Mouse (Mus musculus) CH12.LX (cell line): ENCODE data around the gene Defb25. TPM values are rescaled to one million over a fixed set of nuclear protein-coding genes. Genes with fewer than 3 reads are reported as not detected.

Experiments
- DNase-seq: peaks from one replicate; pipeline ENCODE4 v3.0.0-alpha.2; 2013; ENCODE audit errors: extremely low read depth
- H3K27ac ChIP-seq: 2 replicates; pipeline ENCODE4 v1.5.1; 2012; ENCODE audit warnings: low read depth, mild to moderate bottlenecking, control low read depth, moderate library complexity; ENCODE audit not compliant: insufficient read depth
- H3K27me3 ChIP-seq: replicated peaks from 2 replicates; pipeline ENCODE3; 2012; ENCODE audit warnings: inconsistent platforms
- H3K36me3 ChIP-seq, 2 experiments: replicated peaks in 1 of 2; 2 replicates each; pipeline versions ENCODE3 to v1.6.1; 2012; ENCODE audit warnings: inconsistent platforms in 1 of 2, low read length in 1 of 2, mild to moderate bottlenecking in 1 of 2, mixed read lengths in 1 of 2, moderate library complexity in 1 of 2; ENCODE audit not compliant: control insufficient read depth in 1 of 2, insufficient read depth in 1 of 2
- H3K4me1 ChIP-seq, 2 experiments: 2 replicates each; pipeline ENCODE4 v1.6.1; 2012; ENCODE audit warnings: inconsistent platforms in 1 of 2, moderate library complexity in 1 of 2; ENCODE audit not compliant: insufficient read depth in 2 of 2, control insufficient read depth in 1 of 2
- H3K4me2 ChIP-seq: 2 replicates; pipeline ENCODE4 v1.6.1; 2012; ENCODE audit warnings: low read depth, mild to moderate bottlenecking, control low read depth; ENCODE audit not compliant: poor library complexity, insufficient read depth, severe bottlenecking
- H3K4me3 ChIP-seq, 3 experiments: fragments of 150-350 bp in 1 of 3; sonication (generic) in 1 of 3; replicated peaks in 1 of 3; 2 replicates each; pipeline versions ENCODE3 to v1.5.1; 2011 to 2012; ENCODE audit warnings: low read depth in 2 of 3, low read length in 2 of 3, mild to moderate bottlenecking in 2 of 3, moderate library complexity in 2 of 3, control low read depth in 1 of 3, improper control_type of control experiment in 1 of 3, inconsistent platforms in 1 of 3, mixed read lengths in 1 of 3; ENCODE audit not compliant: poor library complexity in 1 of 3
- H3K79me2 ChIP-seq: replicated peaks from 2 replicates; pipeline ENCODE4 v1.6.1; 2012; ENCODE audit warnings: mild to moderate bottlenecking, moderate library complexity; ENCODE audit not compliant: control insufficient read depth, poor library complexity, insufficient read depth, severe bottlenecking; ENCODE audit errors: extremely low read depth
- H3K9ac ChIP-seq: 2 replicates; pipeline ENCODE4 v1.6.1; 2012; ENCODE audit warnings: low read depth, mild to moderate bottlenecking, control low read depth, moderate library complexity; ENCODE audit not compliant: insufficient read depth
- H3K9me3 ChIP-seq: replicated peaks from 2 replicates; pipeline ENCODE3; 2012; ENCODE audit warnings: low read length, inconsistent platforms, mixed read lengths
- CHD2 ChIP-seq: IDR thresholded peaks from 2 replicates; pipeline ENCODE4 v1.6.1; 2011; ENCODE audit warnings: low read length, improper control_type of control experiment
- CTCF ChIP-seq, 2 experiments: IDR thresholded peaks in 1 of 2; conservative IDR thresholded peaks in 1 of 2; 2 replicates each; pipeline ENCODE4 v1.5.1; 2011 to 2012; ENCODE audit warnings: low read depth in 2 of 2, low read length in 2 of 2, improper control_type of control experiment in 1 of 2, inconsistent platforms in 1 of 2, mild to moderate bottlenecking in 1 of 2, moderate library complexity in 1 of 2
- E2F4 ChIP-seq: IDR thresholded peaks from 2 replicates; pipeline ENCODE4 v1.6.1; 2011; ENCODE audit warnings: low read depth, low read length, improper control_type of control experiment; ENCODE audit not compliant: insufficient replicate concordance
- EP300 ChIP-seq: IDR thresholded peaks from 2 replicates; pipeline ENCODE4 v1.6.1; 2011; ENCODE audit warnings: low read length, improper control_type of control experiment
- ETS1 ChIP-seq: conservative IDR thresholded peaks from 2 replicates; pipeline ENCODE4 v1.6.1; 2012; ENCODE audit warnings: low read depth, mild to moderate bottlenecking, inconsistent platforms, low read length, improper control_type of control experiment, moderate library complexity
- HCFC1 ChIP-seq: IDR thresholded peaks from 2 replicates; pipeline ENCODE4 v1.6.1; 2012; ENCODE audit warnings: low read depth, mild to moderate bottlenecking, inconsistent platforms, low read length, improper control_type of control experiment
- MEF2A ChIP-seq: IDR thresholded peaks from 2 replicates; pipeline ENCODE4 v1.6.1; 2014; ENCODE audit warnings: low read depth, mild to moderate bottlenecking, inconsistent platforms, low read length, improper control_type of control experiment, borderline replicate concordance
- MYC ChIP-seq: IDR thresholded peaks from 2 replicates; pipeline ENCODE4 v1.6.1; 2011; ENCODE audit warnings: low read depth, mild to moderate bottlenecking, improper control_type of control experiment, low read length
- POLR2AphosphoS2 ChIP-seq: IDR thresholded peaks from 2 replicates; pipeline ENCODE4 v1.6.1; 2011; ENCODE audit warnings: low read depth, low read length, improper control_type of control experiment
- RCOR1 ChIP-seq: conservative IDR thresholded peaks from 2 replicates; pipeline ENCODE4 v1.6.1; 2012; ENCODE audit warnings: low read depth, mild to moderate bottlenecking, inconsistent platforms, low read length, improper control_type of control experiment
- SIN3A ChIP-seq: IDR thresholded peaks from 2 replicates; pipeline ENCODE4 v1.6.1; 2012; ENCODE audit warnings: low read length, improper control_type of control experiment, inconsistent platforms
- TCF12 ChIP-seq: IDR thresholded peaks from 2 replicates; pipeline ENCODE4 v1.6.1; 2014; ENCODE audit warnings: low read depth, mild to moderate bottlenecking, inconsistent platforms, low read length, improper control_type of control experiment
- USF1 ChIP-seq: IDR thresholded peaks from 2 replicates; pipeline ENCODE4 v1.6.1; 2014; ENCODE audit warnings: low read depth, mild to moderate bottlenecking, inconsistent platforms, low read length, improper control_type of control experiment
- ZC3H11A ChIP-seq: IDR thresholded peaks from 2 replicates; pipeline ENCODE4 v1.6.1; 2012; ENCODE audit warnings: low read depth, mild to moderate bottlenecking, inconsistent platforms, low read length, improper control_type of control experiment
- ZKSCAN1 ChIP-seq: IDR thresholded peaks from 2 replicates; pipeline ENCODE4 v1.6.1; 2012; ENCODE audit warnings: low read depth, inconsistent platforms, low read length, improper control_type of control experiment, borderline replicate concordance
- dilution Hi-C: fragments of 300-500 bp; cut with MboI; formaldehyde crosslinking; loops from 2 replicates; pipeline ENCODE4 v1.14.3; 2020; ENCODE audit warnings: low sequenced_read_pairs; ENCODE audit not compliant: extremely low pct_unique_long_range_greater_than_20kb, extremely low pct_ligation_motif_present
- in situ Hi-C: fragments of 300-500 bp; cut with MboI; formaldehyde crosslinking; loops from 3 replicates; pipeline ENCODE4 v1.14.3; 2019; ENCODE audit warnings: low sequenced_read_pairs, low pct_ligation_motif_present, low pct_unique_long_range_greater_than_20kb, mixed read lengths
- polyA plus RNA-seq: library from polyadenylated mRNA; unstranded; fragments of >175 nt; gene quantifications from 2 replicates; pipeline ENCODE4 v1.2.1, GENCODE M21; 2012; ENCODE audit warnings: low read depth; ENCODE audit not compliant: insufficient read length
- total RNA-seq, 2 experiments: library from RNA; depleted of rRNA; stranded (reverse); fragments of 300-350 nt in 1 of 2; fragments of >200 nt in 1 of 2; gene quantifications; 2 replicates each; pipeline ENCODE4 v1.2.3; 2012 to 2014

The Defb25 gene
- total and polyA plus RNA-seq, 3 experiments: 1.8 TPM; not detected in 2

- no peak for TF ChIP-seq ZKSCAN1
- TF ChIP-seq MEF2A: peak; percentile 42; the same call in 1 of the 2 replicates
- no peak for TF ChIP-seq POLR2AphosphoS2
- TF ChIP-seq RCOR1: no peak
- TF ChIP-seq TCF12: no peak
- TF ChIP-seq ETS1: no peak
- TF ChIP-seq USF1: no peak
- peak; percentile 79 to 98 for TF ChIP-seq CTCF (conservative IDR thresholded peaks at IDR 0.05 in 1 of 2, IDR thresholded peaks at IDR 0.05 in 1 of 2; ENCODE audit: low read depth in 2 of 2, low read length in 2 of 2)
- peak; percentile 51; the same call in 1 of the 2 replicates for TF ChIP-seq E2F4
- TF ChIP-seq CHD2: no peak
- TF ChIP-seq HCFC1: no peak
- TF ChIP-seq, all 38 proteins: peak for 12
Measured at GRCm38 (mm10) chr2:152615563-152615962, 7.3 kb downstream of the Defb25 start (continued).

GRCm38 (mm10) chr2:152612193-152612592 is 10.7 kb downstream of the Defb25 start:
- no peak overlapping the region for H3K27ac ChIP-seq
- H3K4me2 ChIP-seq: no peak overlapping the region
- peaks cover 6% of the 10 kb centered on the region for H3K27me3 ChIP-seq
- no peaks in the 10 kb centered on the region for H3K79me2 ChIP-seq
- no peak for TF ChIP-seq MYC
- TF ChIP-seq MEF2A: no peak
- TF ChIP-seq ETS1: no peak
- TF ChIP-seq ZKSCAN1: no peak
- no peak for TF ChIP-seq USF1
- TF ChIP-seq ZC3H11A: no peak
- no peak for TF ChIP-seq SIN3A
- TF ChIP-seq, all 38 proteins: peak for 0
- Histone ChIP-seq H3K4me3 (no peak overlapping the region), H3K4me1 (peaks cover 3 to 4% of the 10 kb centered on the region in 2 experiments; a peak in 1 of 4 replicates), H3K36me3 (no peaks in the 10 kb centered on the region), H3K9ac (no peak overlapping the region), H3K9me3 (peaks cover 4% of the 10 kb centered on the region)
- in situ Hi-C loops: no loop called here
- dilution Hi-C loops: no loop called here
- DNase-seq: no peak

- no peak overlapping the region for H3K4me3 ChIP-seq
- no peaks in the 10 kb centered on the region for H3K36me3 ChIP-seq
- H3K79me2 ChIP-seq: no peaks in the 10 kb centered on the region
- TF ChIP-seq CTCF (conservative IDR thresholded peaks at IDR 0.05 in 1 of 2, IDR thresholded peaks at IDR 0.05 in 1 of 2; ENCODE audit: low read depth in 2 of 2, low read length in 2 of 2) (0 out of 4 replicates have a peak, but pooled peaks of 1 of the 2 experiments have one; percentile 15), EP300 (no peak)
- in situ Hi-C loops: no loop called here
- H3K9ac ChIP-seq: no peak overlapping the region
- peaks cover 4% of the 10 kb centered on the region for H3K9me3 ChIP-seq
- 0 out of 4 replicates have a peak, but pooled peaks cover 0 to 2% of the 10 kb centered on the region in 2 experiments for H3K4me1 ChIP-seq
- no peak overlapping the region for H3K4me2 ChIP-seq
- H3K27ac ChIP-seq: no peak overlapping the region
- dilution Hi-C loops: no loop called here
- no peak for DNase-seq
- H3K27me3 ChIP-seq: peaks cover 12% of the 10 kb centered on the region
Measured at GRCm38 (mm10) chr2:152608719-152609118, 14.1 kb downstream of the Defb25 start.
